Mouse (Mus musculus) ES-E14 (cell line): ENCODE results near the gene Rad54l2.

Experiments used
- MAFK ChIP-seq: IDR thresholded peaks from 2 replicates; pipeline ENCODE4 v1.6.1; 2014; ENCODE audit warnings: mild to moderate bottlenecking, low read depth, low read length, inconsistent platforms; ENCODE audit not compliant: insufficient read depth
- ZC3H11A ChIP-seq: IDR thresholded peaks from 2 replicates; pipeline ENCODE4 v1.6.1; 2012; ENCODE audit warnings: low read depth, mild to moderate bottlenecking, inconsistent platforms, low read length, borderline replicate concordance

DNA sequence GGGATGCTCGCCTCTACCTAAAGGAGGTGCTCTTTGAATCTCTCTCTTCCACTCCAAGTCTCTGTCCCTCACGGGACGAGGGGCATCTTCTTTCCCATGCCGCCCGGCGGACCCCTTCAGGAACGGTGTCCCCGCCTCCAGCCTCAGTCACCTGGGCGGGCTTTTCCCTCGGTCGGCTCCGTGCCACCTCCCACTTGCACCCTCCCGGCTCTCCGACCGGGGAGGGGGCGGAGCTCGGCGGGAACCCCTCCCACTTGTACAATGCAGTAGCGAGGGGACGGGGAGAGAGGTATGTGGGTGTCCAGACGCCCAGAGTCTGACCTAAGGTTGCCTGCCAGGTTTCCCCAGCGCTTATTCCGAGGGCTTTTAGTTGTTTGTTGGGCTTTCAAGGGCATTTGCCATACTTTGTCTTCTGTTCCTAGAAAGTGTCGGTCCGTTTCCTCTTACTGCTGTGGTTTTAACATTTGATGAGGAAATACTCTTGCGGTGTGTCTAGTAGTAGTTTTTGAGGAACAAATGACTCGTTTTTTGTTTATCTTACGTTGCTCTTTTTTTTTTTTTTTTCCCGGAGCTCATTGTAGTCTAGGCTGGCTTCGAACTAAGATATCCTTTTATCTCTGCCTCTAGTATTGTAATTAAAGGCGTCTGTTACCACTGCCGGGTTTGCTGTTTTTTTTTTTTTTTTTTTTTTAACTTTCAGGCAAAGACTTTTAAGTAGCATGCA is 33.5 kb upstream of the Rad54l2 start:
- TF ChIP-seq MAFK (no peak), ZC3H11A (no peak)
